ENCODE assay signal across 9 mouse cellular contexts in the genomic region with DNA sequence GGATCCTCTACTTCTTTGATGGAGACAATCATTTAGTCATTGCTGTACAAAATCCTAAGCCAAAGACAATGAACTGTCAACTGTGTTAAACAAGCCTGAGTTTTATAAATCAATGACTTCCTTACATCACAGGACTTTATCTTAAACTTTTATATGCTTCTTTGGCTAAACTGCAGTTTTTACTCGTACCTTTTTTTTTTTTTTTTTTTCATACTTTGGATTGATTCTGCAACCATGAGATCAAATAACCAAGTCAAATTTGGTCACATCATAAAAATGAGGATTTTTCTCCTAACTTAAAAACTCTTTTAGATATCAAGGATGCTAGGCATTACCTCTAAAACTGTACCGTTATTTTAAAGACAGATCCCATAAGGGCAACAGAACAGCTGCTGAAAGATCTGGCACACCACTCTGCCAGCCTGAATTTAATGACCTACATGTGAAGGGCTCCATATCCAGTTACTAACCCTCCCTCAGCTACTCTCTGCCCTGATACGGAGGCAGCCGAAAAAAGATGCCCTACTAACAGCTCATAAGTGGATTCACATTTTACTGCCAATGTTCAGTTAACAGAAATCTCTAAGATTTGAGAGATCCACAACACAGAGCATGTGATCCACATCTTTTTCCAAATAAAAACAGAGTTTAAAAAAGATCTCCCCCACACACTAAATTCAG. TPM values are rescaled to one million over a fixed set of nuclear protein-coding genes. Genes with fewer than 3 reads are reported as not detected.
A peak's percentile ranks its signal among the peaks of the same experiment; 100 is the strongest.
DNase-seq lines count a peak whose midpoint lies in the region; ATAC-seq and TF ChIP-seq lines count a peak whose summit lies in the region.
"Had no signal": no experiment of that assay in that cellular context is flagged by ENCODE, and none has a peak within 500 bp of the region (broad histone marks: within the 10 kb centered on the region; RNA-seq: fewer than 3 reads in every experiment).

No protein-coding gene starts in this region.

- no peaks in the 10 kb centered on the region for H3K4me1 ChIP-seq in cerebellum, adult 2 months (ENCODE audit: control insufficient read depth, insufficient read depth, low read length)
- peaks cover 4% of the 10 kb centered on the region for H3K4me1 ChIP-seq in forebrain, embryonic 13.5 days
- H3K4me1 ChIP-seq in hindbrain, postnatal 0 days (ENCODE audit: insufficient read depth, low read length), result peaks cover 4% of the 10 kb centered on the region; the same call in 1 of the 2 replicates
- peaks cover 9% of the 10 kb centered on the region for H3K4me1 ChIP-seq in neural tube, embryonic 13.5 days (replicated peaks)

- peak overlapping the region; percentile 51 for H3K4me2 ChIP-seq in forebrain, embryonic 13.5 days
- peak overlapping the region; percentile 65 for H3K4me2 ChIP-seq in hindbrain, postnatal 0 days (ENCODE audit: low read depth, low read length)
- peak overlapping the region; percentile 82 for H3K4me2 ChIP-seq in neural tube, embryonic 13.5 days

- H3K9ac ChIP-seq in forebrain, embryonic 13.5 days, result peak overlapping the region; percentile 43; the same call in 1 of the 2 replicates
- H3K9ac ChIP-seq in hindbrain, postnatal 0 days (replicated peaks; ENCODE audit: low read length), result no peak overlapping the region; the same call in 1 of the 2 replicates
- H3K9ac ChIP-seq in neural tube, embryonic 13.5 days, result 0 out of 2 replicates have a peak overlapping the region, but pooled peaks have one; percentile 2

- no peaks in the 10 kb centered on the region for H3K36me3 ChIP-seq in forebrain, embryonic 13.5 days (ENCODE audit: poor library complexity, severe bottlenecking)
- no peaks in the 10 kb centered on the region for H3K36me3 ChIP-seq in hindbrain, postnatal 0 days (ENCODE audit: insufficient read depth, low read length)
- no peaks in the 10 kb centered on the region for H3K36me3 ChIP-seq in neural tube, embryonic 13.5 days

- no peak overlapping the region for H3K4me3 ChIP-seq in cerebellum, adult 2 months (replicated peaks; ENCODE audit: insufficient read depth, low read depth, low read length)
- peak overlapping the region; percentile 62 for H3K4me3 ChIP-seq in forebrain, embryonic 13.5 days
- peak overlapping the region; percentile 56 for H3K4me3 ChIP-seq in hindbrain, postnatal 0 days (ENCODE audit: low read length)
- peak overlapping the region; percentile 62 for H3K4me3 ChIP-seq in neural tube, embryonic 13.5 days

- no peak for TF ChIP-seq CTCF in cerebellum, adult 2 months (IDR thresholded peaks at IDR 0.05; ENCODE audit: borderline replicate concordance, insufficient read depth, low read depth, low read length)
- TF ChIP-seq CTCF in hindbrain, postnatal 0 days (IDR thresholded peaks at IDR 0.05; ENCODE audit: low read depth), result no peak

- DNase-seq in cerebellum, adult 2 months, result peak in 1 of 2 experiments; percentile 38
- peak; percentile 55 for DNase-seq in NIH3T3 (ENCODE audit: low read depth)
- DNase-seq in hindbrain, postnatal 0 days (ENCODE audit: low spot score), result peak; percentile 13
- DNase-seq in layer of hippocampus, adult 11-12 months (ENCODE audit: low spot score), result no peak
- DNase-seq in layer of hippocampus, adult 18-20 months (ENCODE audit: low spot score in 2 of 2), result no peak

- peak overlapping the region; percentile 58 for H3K27ac ChIP-seq in cerebellum, adult 2 months (ENCODE audit: insufficient read depth, low read length)
- H3K27ac ChIP-seq in forebrain, embryonic 13.5 days, result no peak overlapping the region
- no peak overlapping the region for H3K27ac ChIP-seq in hindbrain, postnatal 0 days
- H3K27ac ChIP-seq in neural tube, embryonic 13.5 days (replicated peaks), result peak overlapping the region; percentile 9; the same call in 1 of the 2 replicates

- no peak for TF ChIP-seq POLR2A in cerebellum, adult 2 months (IDR thresholded peaks at IDR 0.05; ENCODE audit: borderline replicate concordance, insufficient read depth, low read length)

- ATAC-seq in cerebellum, adult (ENCODE audit: insufficient number of reproducible peaks, low FRiP score, low TSS enrichment), result no peak
- ATAC-seq in forebrain, embryonic 13.5 days, result no peak
- no peak for ATAC-seq in hindbrain, postnatal 0 days
- no peak for ATAC-seq in neural tube, embryonic 13.5 days (ENCODE audit: low read depth)

- H3K9me3 ChIP-seq in forebrain, embryonic 13.5 days (replicated peaks), result no peaks in the 10 kb centered on the region
- H3K9me3 ChIP-seq in hindbrain, postnatal 0 days (ENCODE audit: low read length), result no peaks in the 10 kb centered on the region
- no peaks in the 10 kb centered on the region for H3K9me3 ChIP-seq in neural tube, embryonic 13.5 days

- H3K27me3 ChIP-seq in cerebellum, adult 2 months (ENCODE audit: control insufficient read depth, insufficient read depth, low read length), result no peaks in the 10 kb centered on the region
- H3K27me3 ChIP-seq in forebrain, embryonic 13.5 days, result no peaks in the 10 kb centered on the region
- H3K27me3 ChIP-seq in hindbrain, postnatal 0 days (ENCODE audit: insufficient read depth, low read length), result no peaks in the 10 kb centered on the region
- H3K27me3 ChIP-seq in neural tube, embryonic 13.5 days, result no peaks in the 10 kb centered on the region

- 15% methylated on average over 4 of the region's 4 CpGs for WGBS in cerebellum, adult 2 months
- WGBS in forebrain, embryonic 13.5 days, result 74% methylated on average over 4 of the region's 4 CpGs
- WGBS in hindbrain, postnatal 0 days, result 55% methylated on average over 4 of the region's 4 CpGs
- WGBS in neural tube, embryonic 13.5 days, result 61% methylated on average over 4 of the region's 4 CpGs

RNA-seq across cellular contexts. Expression of a gene that starts 1.1 kb away (rescaled TPM):
- 5.8 and 6.0 TPM in 2 replicates for polyA plus RNA-seq in cerebellum, adult 2 months (2012; rRNA removed)
- polyA plus RNA-seq in forebrain, embryonic 13.5 days (2015; fragmentation: Nextera tagmentation; extraction: Ambion mirVana), result 8.7 and 9.9 TPM in 2 replicates
- 2.8 and 3.1 TPM in 2 replicates for total RNA-seq in hindbrain, postnatal 0 days (2014; rRNA removed)
- polyA plus RNA-seq in hindbrain, postnatal 0 days (2015; fragmentation: Nextera tagmentation; extraction: Ambion mirVana), result 8.7 and 9.3 TPM in 2 replicates
- 7.2 and 9.0 TPM in 2 replicates for polyA plus RNA-seq in neural tube, embryonic 13.5 days (2015; fragmentation: Nextera tagmentation; extraction: Ambion mirVana)
- total RNA-seq in layer of hippocampus, adult 18-20 months (2021), result 1 to 10 TPM; 4.6 to 5.1 TPM

RNA-seq across cellular contexts. Expression of a gene that starts 2.6 kb away (rescaled TPM):
- 6.7 and 7.4 TPM in 2 replicates for polyA plus RNA-seq in cerebellum, adult 2 months (2012; rRNA removed)
- 10.2 and 11.6 TPM in 2 replicates for polyA plus RNA-seq in forebrain, embryonic 13.5 days (2015; fragmentation: Nextera tagmentation; extraction: Ambion mirVana)
- 3.3 and 4.5 TPM in 2 replicates for total RNA-seq in hindbrain, postnatal 0 days (2014; rRNA removed)
- polyA plus RNA-seq in hindbrain, postnatal 0 days (2015; fragmentation: Nextera tagmentation; extraction: Ambion mirVana), result 6.3 and 6.6 TPM in 2 replicates
- polyA plus RNA-seq in neural tube, embryonic 13.5 days (2015; fragmentation: Nextera tagmentation; extraction: Ambion mirVana), result 7.6 and 10.4 TPM in 2 replicates
- 1 to 10 TPM; 6.8 to 7.1 TPM for total RNA-seq in layer of hippocampus, adult 18-20 months (2021)

RNA-seq across cellular contexts. Expression of a gene that starts 51.4 kb away (rescaled TPM):
- polyA plus RNA-seq in cerebellum, adult 2 months (2012; rRNA removed), result not detected in 2 replicates
- not detected in 2 replicates for polyA plus RNA-seq in forebrain, embryonic 13.5 days (2015; fragmentation: Nextera tagmentation; extraction: Ambion mirVana)
- not detected in 2 replicates for total RNA-seq in hindbrain, postnatal 0 days (2014; rRNA removed)
- 0.09 TPM in 1 of 2 replicates, not detected in the other for polyA plus RNA-seq in hindbrain, postnatal 0 days (2015; fragmentation: Nextera tagmentation; extraction: Ambion mirVana)
- not detected in 2 replicates for polyA plus RNA-seq in neural tube, embryonic 13.5 days (2015; fragmentation: Nextera tagmentation; extraction: Ambion mirVana)
- not detected for total RNA-seq in layer of hippocampus, adult 18-20 months (2021)
- polyA plus RNA-seq: large intestine, adult 2 months had no signal

Comparison
In these comparisons a context has a peak if more than half of its experiments do, and no peak if none do; other contexts are left out.
1. DNase-seq: peak in NIH3T3 (single experiment) and hindbrain, postnatal 0 days (single experiment); none in layer of hippocampus, adult 11-12 months (single experiment) and layer of hippocampus, adult 18-20 months (0 of 2).
2. H3K27ac ChIP-seq: peak in cerebellum, adult 2 months (single experiment) and neural tube, embryonic 13.5 days (single experiment); none in forebrain, embryonic 13.5 days (single experiment) and hindbrain, postnatal 0 days (single experiment).
3. Peak in every context shown above with its lines, with median percentiles within 50 percentile points of each other: H3K4me2 ChIP-seq.